Mouse (Mus musculus): Measurements from ENCODE around the gene Uggt1.

DNA sequence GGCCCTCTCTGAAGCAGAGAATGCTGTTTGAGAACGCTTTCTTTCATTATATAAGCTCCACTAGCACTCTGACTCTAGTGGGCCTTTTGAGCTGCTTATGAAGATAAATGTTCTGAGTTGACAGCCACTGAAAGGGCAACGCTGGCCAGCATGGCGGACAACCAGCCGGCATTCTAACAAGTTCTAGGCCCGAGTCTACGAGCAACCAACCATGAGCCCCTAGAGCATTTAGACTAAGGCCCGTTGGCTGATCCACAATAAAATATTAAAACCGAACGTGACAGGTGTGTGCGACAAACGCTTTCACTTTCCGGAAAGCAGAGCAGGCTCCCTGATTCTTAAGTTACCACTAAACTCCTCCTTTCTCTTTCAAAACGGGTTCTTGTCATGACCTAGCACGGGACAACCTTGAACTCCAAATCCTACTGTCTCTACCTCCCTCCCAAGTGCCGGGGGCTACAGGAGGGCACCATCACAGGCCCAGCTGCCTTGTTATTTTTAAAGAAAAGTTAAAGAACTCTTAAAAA is 2.6 kb downstream of the Uggt1 start:
- TF ChIP-seq CTCF (IDR thresholded peaks at IDR 0.05; ENCODE audit: low read depth) (no peak), EP300 (IDR thresholded peaks at IDR 0.05; ENCODE audit: low read depth) (no peak)

Measured in liver, embryonic 14.5 days (tissue).